In genomic region chr6:34028933-34029745, GRCm38 (mm10) we compare ENCODE assay signal across 8 mouse cellular contexts. TPM values are rescaled to one million over a fixed set of nuclear protein-coding genes. Genes with fewer than 3 reads are reported as not detected.
DNase-seq lines count a peak whose midpoint lies in the region; ATAC-seq lines count a peak whose summit lies in the region.

Gene Lrguk, plus strand, starts transcription at chr6:34029448.

- peak within 1 kb of the TSS; percentile 57 for H3K4me3 ChIP-seq in hindbrain, embryonic 13.5 days

- peak within 1 kb of the TSS; percentile 67 for H3K9ac ChIP-seq in hindbrain, embryonic 13.5 days

- H3K27me3 ChIP-seq in hindbrain, embryonic 13.5 days: 0 out of 2 replicates have a peak, but pooled peaks cover 4% of the 10 kb centered on the region

- no peaks in the 10 kb centered on the region for H3K36me3 ChIP-seq in hindbrain, embryonic 13.5 days

- peak within 1 kb of the TSS; percentile 83 for H3K4me2 ChIP-seq in hindbrain, embryonic 13.5 days

- peaks cover 16% of the 10 kb centered on the region for H3K4me1 ChIP-seq in hindbrain, embryonic 13.5 days (replicated peaks)

- H3K9me3 ChIP-seq in hindbrain, embryonic 13.5 days: no peaks in the 10 kb centered on the region

- peak within 1 kb of the TSS; percentile 85 for H3K27ac ChIP-seq in hindbrain, embryonic 13.5 days

- WGBS in hindbrain, embryonic 13.5 days: 4% methylated on average over 32 of the region's 32 CpGs

- ATAC-seq in hindbrain, embryonic 13.5 days (ENCODE audit: low FRiP score): peak; percentile 95

- peak; percentile 91 for DNase-seq in MN1 (ENCODE audit: low spot score)
- peak; percentile 80 for DNase-seq in cerebellum, adult 8-10 months
- peak; percentile 79 to 88 for DNase-seq in frontal cortex, postnatal 10 days (ENCODE audit: low spot score in 2 of 2)
- DNase-seq in layer of hippocampus, postnatal 25 days (ENCODE audit: extremely low spot score in 1 of 2, low spot score in 1 of 2): peak; percentile 76
- DNase-seq in lung, postnatal 25 days (ENCODE audit: low spot score): peak; percentile 87
- peak; percentile 92 for DNase-seq in retina, embryonic 14.5 days (ENCODE audit: low spot score)
- DNase-seq in thymus, postnatal 4 days: peak; percentile 91

RNA-seq across cellular contexts. Expression of gene Lrguk, which starts in this region (rescaled TPM):
- polyA plus RNA-seq in hindbrain, embryonic 13.5 days (2015; fragmentation: Nextera tagmentation; extraction: Ambion mirVana): 0.98 and 1.2 TPM in 2 replicates
- total RNA-seq in layer of hippocampus, postnatal 25 days (2021): 1 to 10 TPM; 1.8 to 3.1 TPM

Comparison
In these comparisons a context has a peak if more than half of its experiments do, and no peak if none do; other contexts are left out.
1. Peak in every context shown above with its lines: DNase-seq, ATAC-seq, H3K4me3 ChIP-seq and H3K27ac ChIP-seq.